Mouse (Mus musculus): ENCODE measurements around the gene Gm10840. TPM values are rescaled to one million over a fixed set of nuclear protein-coding genes. Genes with fewer than 3 reads are reported as not detected.
A peak's percentile ranks its signal among the peaks of the same experiment; 100 is the strongest.

Gene Gm10840
- polyA plus RNA-seq, 1 experiment: not detected

DNA sequence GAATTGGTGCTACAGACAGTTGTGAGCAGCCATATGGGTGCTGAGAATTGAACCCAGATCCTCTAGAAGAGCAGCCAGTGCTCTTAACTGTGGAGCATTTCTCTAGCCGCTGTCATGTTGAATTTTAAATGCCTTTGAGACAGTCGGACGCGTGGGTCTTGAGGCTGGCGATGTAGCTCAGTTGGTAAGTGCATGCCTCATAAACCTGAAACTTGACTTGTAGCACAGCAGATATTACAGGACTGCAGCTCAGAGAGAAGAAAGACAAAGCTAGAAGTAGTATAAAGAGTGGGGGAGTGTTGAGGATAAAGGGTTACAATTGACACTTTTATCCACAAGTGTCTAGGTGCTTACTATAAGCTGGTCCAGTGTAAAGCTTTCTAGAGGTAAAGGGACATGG, 28.1 kb upstream of the Gm10840 start:
- TF ChIP-seq CTCF (IDR thresholded peaks at IDR 0.05; ENCODE audit: control insufficient read depth, insufficient read depth, low read length) (no peak), POLR2A (IDR thresholded peaks at IDR 0.05; ENCODE audit: borderline replicate concordance, control insufficient read depth, low read depth, low read length) (no peak)
- no peak overlapping the region for H3K4me3 ChIP-seq (replicated peaks; ENCODE audit: control insufficient read depth, low read depth, low read length)
- peaks cover 1% of the 10 kb centered on the region; the same call in 1 of the 2 replicates for H3K4me1 ChIP-seq (ENCODE audit: control insufficient read depth, insufficient read depth, low read length)
- WGBS: 92% methylated on average over 5 of the region's 5 CpGs
- no peak overlapping the region for H3K27ac ChIP-seq (ENCODE audit: control insufficient read depth, insufficient read depth, low read depth, low read length, poor library complexity)

DNA sequence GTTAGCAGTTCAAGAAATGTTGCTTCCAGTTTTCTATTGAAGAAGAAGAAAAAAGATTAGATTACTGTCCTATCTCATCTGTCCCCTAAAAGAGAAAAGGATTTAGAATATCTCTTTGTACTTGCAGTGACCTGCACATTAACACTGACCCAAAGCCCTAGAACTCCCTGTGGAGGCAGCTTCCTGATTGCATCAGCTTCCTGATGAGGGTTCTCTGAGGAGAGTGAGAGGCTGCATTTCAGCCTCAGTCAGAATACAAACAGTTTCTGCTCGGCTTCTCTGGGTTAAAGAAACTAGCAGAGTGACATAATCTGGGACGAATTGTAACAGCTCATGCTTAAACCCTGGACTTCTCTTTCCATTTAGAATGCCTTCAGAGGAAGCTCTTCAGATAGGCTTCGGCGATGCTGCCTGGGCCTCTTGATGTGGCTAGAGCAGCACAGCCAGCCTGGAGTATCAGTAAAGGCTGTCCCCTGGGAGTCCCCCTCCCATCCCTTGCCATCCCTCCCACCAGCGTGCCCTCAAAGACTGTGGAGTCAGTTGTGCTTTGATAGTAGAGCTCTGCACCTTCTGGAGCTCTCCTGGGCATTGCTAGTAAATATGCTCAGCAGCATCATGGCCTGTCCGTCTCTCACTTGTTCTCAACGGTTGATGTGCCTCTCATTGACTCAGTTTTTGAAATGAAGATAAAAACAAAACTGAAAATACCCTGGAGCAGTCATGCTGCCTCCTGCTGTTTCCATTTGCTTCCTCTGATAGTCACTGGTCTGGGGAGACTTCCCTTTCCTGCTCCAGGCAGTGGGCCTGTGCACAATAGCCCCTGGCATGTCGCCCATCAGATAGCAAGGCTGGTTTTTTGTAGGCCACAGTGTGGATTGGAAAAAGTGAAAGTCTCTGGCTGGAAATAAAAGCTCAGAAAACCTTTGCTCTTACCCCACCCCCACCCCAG, 25.8 kb upstream of the Gm10840 start:
- peaks cover 1% of the 10 kb centered on the region; the same call in 1 of the 2 replicates for H3K4me1 ChIP-seq (ENCODE audit: control insufficient read depth, insufficient read depth, low read length)
- H3K27ac ChIP-seq (ENCODE audit: control insufficient read depth, insufficient read depth, low read depth, low read length, poor library complexity): peak overlapping the region; percentile 80
- TF ChIP-seq POLR2A (IDR thresholded peaks at IDR 0.05; ENCODE audit: borderline replicate concordance, control insufficient read depth, low read depth, low read length): no peak
- no peak for TF ChIP-seq CTCF (IDR thresholded peaks at IDR 0.05; ENCODE audit: control insufficient read depth, insufficient read depth, low read length)
- WGBS: 2% methylated on average over 8 of the region's 8 CpGs
- peak overlapping the region; percentile 2 for H3K4me3 ChIP-seq (replicated peaks; ENCODE audit: control insufficient read depth, low read depth, low read length)

DNA sequence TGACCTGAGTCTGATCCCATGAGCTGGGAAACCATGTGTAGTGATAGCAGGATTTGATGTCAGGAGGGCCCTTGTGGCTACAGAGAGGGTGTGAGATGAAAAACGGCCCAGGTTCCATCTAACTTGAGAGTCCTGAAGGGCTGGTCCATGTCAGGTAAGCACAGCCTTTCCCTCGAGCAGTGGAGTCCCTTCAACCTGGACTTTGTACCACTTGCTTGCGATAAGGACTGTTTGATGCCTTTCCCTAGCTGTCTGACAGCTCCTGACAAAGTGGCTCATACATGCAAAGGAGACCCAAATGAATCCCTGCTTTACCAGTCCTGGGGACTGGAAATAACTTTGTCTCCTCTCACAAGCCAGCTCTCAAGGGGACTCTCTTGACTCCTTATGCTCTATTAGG, 9.4 kb upstream of the Gm10840 start:
- Histone ChIP-seq H3K4me1 (ENCODE audit: control insufficient read depth, insufficient read depth, low read length) (peaks cover 2% of the 10 kb centered on the region), H3K4me3 (replicated peaks; ENCODE audit: control insufficient read depth, low read depth, low read length) (no peak overlapping the region), H3K27ac (ENCODE audit: control insufficient read depth, insufficient read depth, low read depth, low read length, poor library complexity) (no peak overlapping the region)
- WGBS: 86% methylated on average over 3 of the region's 3 CpGs
- no peak for TF ChIP-seq POLR2A (IDR thresholded peaks at IDR 0.05; ENCODE audit: borderline replicate concordance, control insufficient read depth, low read depth, low read length)
- TF ChIP-seq CTCF (IDR thresholded peaks at IDR 0.05; ENCODE audit: control insufficient read depth, insufficient read depth, low read length): no peak

DNA sequence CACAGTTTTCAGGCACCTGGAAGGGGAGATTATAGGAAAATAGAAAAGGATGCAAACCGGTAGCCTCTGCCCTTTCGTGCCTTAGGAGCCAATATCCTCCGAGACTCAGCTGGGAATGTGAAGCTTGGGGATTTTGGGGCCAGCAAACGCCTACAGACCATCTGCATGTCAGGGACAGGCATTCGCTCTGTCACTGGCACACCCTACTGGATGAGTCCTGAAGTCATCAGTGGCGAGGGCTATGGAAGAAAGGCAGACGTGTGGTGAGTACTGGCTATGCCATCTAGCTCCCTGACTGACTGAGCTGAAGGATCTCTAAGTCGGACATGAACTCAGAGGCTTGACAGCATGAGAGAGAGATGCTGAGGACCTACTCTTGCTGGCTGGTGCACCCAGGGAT, 8.5 kb upstream of the Gm10840 start:
- WGBS: 77% methylated on average over 8 of the region's 8 CpGs
- H3K4me3 ChIP-seq (replicated peaks; ENCODE audit: control insufficient read depth, low read depth, low read length): no peak overlapping the region
- no peak overlapping the region for H3K27ac ChIP-seq (ENCODE audit: control insufficient read depth, insufficient read depth, low read depth, low read length, poor library complexity)
- peaks cover 4% of the 10 kb centered on the region for H3K4me1 ChIP-seq (ENCODE audit: control insufficient read depth, insufficient read depth, low read length)
- TF ChIP-seq CTCF (IDR thresholded peaks at IDR 0.05; ENCODE audit: control insufficient read depth, insufficient read depth, low read length): no peak
- no peak for TF ChIP-seq POLR2A (IDR thresholded peaks at IDR 0.05; ENCODE audit: borderline replicate concordance, control insufficient read depth, low read depth, low read length)

DNA sequence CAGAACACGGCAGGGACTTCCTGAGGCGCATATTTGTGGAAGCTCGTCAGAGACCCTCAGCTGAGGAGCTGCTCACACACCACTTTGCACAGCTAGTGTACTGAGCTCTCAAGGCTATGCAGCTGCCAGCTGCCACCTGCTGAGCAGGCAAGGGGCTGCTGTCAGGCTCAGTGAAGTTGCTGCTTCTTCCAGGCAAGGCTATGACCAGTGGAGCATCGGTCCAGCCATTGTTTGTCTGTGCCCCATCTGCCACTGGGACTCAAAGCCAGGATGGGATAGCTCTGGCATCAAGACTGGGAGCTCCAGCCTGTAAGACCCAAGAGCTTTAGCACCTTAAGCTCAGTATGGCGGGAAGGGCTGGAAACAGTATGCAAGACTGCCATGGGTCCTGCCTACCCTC, 6.6 kb upstream of the Gm10840 start:
- Histone ChIP-seq H3K27ac (ENCODE audit: control insufficient read depth, insufficient read depth, low read depth, low read length, poor library complexity) (no peak overlapping the region), H3K4me3 (replicated peaks; ENCODE audit: control insufficient read depth, low read depth, low read length) (no peak overlapping the region), H3K4me1 (ENCODE audit: control insufficient read depth, insufficient read depth, low read length) (peaks cover 6% of the 10 kb centered on the region)
- WGBS: 73% methylated on average over 5 of the region's 5 CpGs
- TF ChIP-seq POLR2A (IDR thresholded peaks at IDR 0.05; ENCODE audit: borderline replicate concordance, control insufficient read depth, low read depth, low read length): no peak
- no peak for TF ChIP-seq CTCF (IDR thresholded peaks at IDR 0.05; ENCODE audit: control insufficient read depth, insufficient read depth, low read length)

DNA sequence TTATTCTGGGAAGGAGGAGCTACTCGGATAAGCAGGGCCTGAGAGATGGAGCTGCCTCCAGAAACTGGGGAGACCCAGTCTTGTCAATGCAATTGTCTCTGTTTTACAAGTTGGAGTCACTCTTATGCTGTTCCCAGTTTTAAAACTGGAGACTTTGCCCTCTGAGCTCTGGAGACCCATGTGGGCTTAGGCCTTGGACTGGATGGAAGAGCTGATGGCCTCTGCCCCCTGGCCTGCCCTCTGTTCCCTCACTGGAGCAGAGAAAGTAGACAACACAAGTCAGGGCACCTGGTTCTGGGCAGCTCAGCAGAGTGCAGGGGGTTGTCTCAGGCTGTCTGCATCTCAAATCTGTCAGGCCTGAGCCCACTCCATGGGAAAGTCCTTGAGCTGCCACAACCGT, 5.9 kb upstream of the Gm10840 start:
- 75% methylated on average over 2 of the region's 2 CpGs for WGBS
- Histone ChIP-seq H3K27ac (ENCODE audit: control insufficient read depth, insufficient read depth, low read depth, low read length, poor library complexity) (no peak overlapping the region; the same call in 1 of the 2 replicates), H3K4me3 (replicated peaks; ENCODE audit: control insufficient read depth, low read depth, low read length) (no peak overlapping the region), H3K4me1 (ENCODE audit: control insufficient read depth, insufficient read depth, low read length) (peaks cover 6% of the 10 kb centered on the region)
- no peak for TF ChIP-seq POLR2A (IDR thresholded peaks at IDR 0.05; ENCODE audit: borderline replicate concordance, control insufficient read depth, low read depth, low read length)
- TF ChIP-seq CTCF (IDR thresholded peaks at IDR 0.05; ENCODE audit: control insufficient read depth, insufficient read depth, low read length): no peak

DNA sequence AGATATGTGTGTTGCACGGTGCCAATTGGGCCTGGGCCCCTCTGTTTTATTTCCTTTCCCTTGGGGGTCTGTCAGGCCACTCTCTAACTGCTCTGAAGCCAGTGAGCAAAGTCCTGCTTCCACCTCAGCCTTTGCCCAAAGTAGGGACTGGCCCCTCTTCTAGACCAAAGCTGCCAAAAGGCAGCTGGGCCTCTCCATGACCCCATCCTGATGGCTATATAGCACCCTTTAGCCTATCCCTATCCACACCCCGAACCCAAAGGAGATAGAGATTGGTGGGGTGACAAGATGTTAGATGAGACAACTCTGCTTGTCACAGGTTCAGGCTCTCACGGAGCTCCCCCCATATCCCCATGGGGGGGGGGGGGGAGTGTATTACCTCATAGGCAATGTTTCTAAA, 4.9 kb upstream of the Gm10840 start:
- WGBS: 32% methylated on average over 3 of the region's 3 CpGs
- H3K4me1 ChIP-seq (ENCODE audit: control insufficient read depth, insufficient read depth, low read length): peaks cover 6% of the 10 kb centered on the region

DNA sequence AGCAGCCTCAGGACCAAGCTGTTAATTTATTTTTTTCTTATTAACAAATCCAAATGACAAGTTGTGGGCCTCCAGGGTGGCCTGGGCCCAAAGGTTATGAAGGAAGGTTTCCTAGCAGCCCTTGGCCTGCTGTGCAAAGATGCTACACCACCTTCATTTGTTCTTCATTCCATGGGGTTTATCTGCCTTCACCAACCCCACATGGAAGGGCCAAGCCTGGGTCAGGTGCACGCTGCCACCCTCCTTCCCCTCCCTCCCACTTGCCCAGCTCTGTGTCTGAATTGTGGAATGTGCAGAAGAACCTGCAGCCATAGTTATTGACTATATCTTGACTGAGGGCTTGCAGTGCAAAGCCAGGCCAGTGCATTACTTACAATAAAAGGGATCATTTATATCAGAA, 4.4 kb upstream of the Gm10840 start:
- H3K27ac ChIP-seq (ENCODE audit: control insufficient read depth, insufficient read depth, low read depth, low read length, poor library complexity): no peak overlapping the region; the same call in 1 of the 2 replicates
- 66% methylated on average over 1 of the region's 1 CpGs for WGBS
- H3K4me3 ChIP-seq (replicated peaks; ENCODE audit: control insufficient read depth, low read depth, low read length): no peak overlapping the region
- no peak for TF ChIP-seq CTCF (IDR thresholded peaks at IDR 0.05; ENCODE audit: control insufficient read depth, insufficient read depth, low read length)
- TF ChIP-seq POLR2A (IDR thresholded peaks at IDR 0.05; ENCODE audit: borderline replicate concordance, control insufficient read depth, low read depth, low read length): 0 out of 2 replicates have a peak, but pooled peaks have one; percentile 13
- H3K4me1 ChIP-seq (ENCODE audit: control insufficient read depth, insufficient read depth, low read length): peaks cover 6% of the 10 kb centered on the region

More for the DNA sequence above, 4.9 kb upstream of the Gm10840 start:
- no peak overlapping the region for H3K4me3 ChIP-seq (replicated peaks; ENCODE audit: control insufficient read depth, low read depth, low read length)
- H3K27ac ChIP-seq (ENCODE audit: control insufficient read depth, insufficient read depth, low read depth, low read length, poor library complexity): no peak overlapping the region
- no peak for TF ChIP-seq POLR2A (IDR thresholded peaks at IDR 0.05; ENCODE audit: borderline replicate concordance, control insufficient read depth, low read depth, low read length)
- no peak for TF ChIP-seq CTCF (IDR thresholded peaks at IDR 0.05; ENCODE audit: control insufficient read depth, insufficient read depth, low read length)
